Mouse (Mus musculus) heart, postnatal 0 days (tissue): ENCODE results near the gene Aspg. TPM values are rescaled to one million over a fixed set of nuclear protein-coding genes. Genes with fewer than 3 reads are reported as not detected.

Experiments used
- ATAC-seq: fragments of 200-750 bp; cut with Nextera tagmentation; 2 replicates; pipeline ENCODE4 v1.8.0; 2017; ENCODE audit warnings: low read depth, moderate number of reproducible peaks, moderate library complexity; ENCODE audit not compliant: insufficient read depth
- DNase-seq: peaks from one replicate; pipeline ENCODE4 v3.0.0-alpha.2; 2016; ENCODE audit warnings: low spot score
- H3K27ac ChIP-seq: fragments of 300-500 bp; sonication (generic); 2 replicates; pipeline ENCODE4 v1.5.1; 2014; ENCODE audit warnings: low read depth, mild to moderate bottlenecking
- H3K27me3 ChIP-seq: fragments of 300-500 bp; sonication (generic); 2 replicates; pipeline ENCODE4 v1.6.1; 2014; ENCODE audit warnings: low read length, mixed read lengths; ENCODE audit not compliant: control insufficient read depth, insufficient read depth
- H3K36me3 ChIP-seq: fragments of 300-500 bp; sonication (generic); replicated peaks from 2 replicates; pipeline ENCODE4 v1.6.1; 2014; ENCODE audit warnings: low read length, mixed read lengths; ENCODE audit not compliant: control insufficient read depth, insufficient read depth
- H3K4me1 ChIP-seq: fragments of 300-500 bp; sonication (generic); 2 replicates; pipeline ENCODE4 v1.6.1; 2014; ENCODE audit warnings: antibody characterized with exemption; ENCODE audit not compliant: control insufficient read depth, insufficient read depth
- H3K4me2 ChIP-seq: fragments of 300-500 bp; sonication (generic); 2 replicates; pipeline ENCODE4 v1.6.1; 2014; ENCODE audit warnings: low read depth, mild to moderate bottlenecking, low read length, moderate library complexity
- H3K4me3 ChIP-seq: fragments of 300-500 bp; sonication (generic); 2 replicates; pipeline ENCODE4 v1.5.1; 2014; ENCODE audit warnings: low read depth, low read length
- H3K9ac ChIP-seq: fragments of 300-500 bp; sonication (generic); replicated peaks from 2 replicates; pipeline ENCODE4 v1.6.1; 2014; ENCODE audit warnings: low read depth, low read length, mixed read lengths
- H3K9me3 ChIP-seq: fragments of 300-500 bp; sonication (generic); replicated peaks from 2 replicates; pipeline ENCODE4 v1.6.1; 2016; ENCODE audit warnings: low read length; ENCODE audit not compliant: control insufficient read depth
- CTCF ChIP-seq: IDR thresholded peaks from 2 replicates; pipeline ENCODE4 v1.5.1; 2016; ENCODE audit warnings: antibody characterized with exemption, control low read depth, low read depth
- EP300 ChIP-seq: IDR thresholded peaks from 2 replicates; pipeline ENCODE4 v1.6.1; 2016; ENCODE audit warnings: antibody characterized with exemption, low read depth
- WGBS: fragments of 180-500 bp; shearing (Covaris S2); extraction: QIAGEN DNeasy Blood & Tissue Kit; methylation state at CpG from one replicate; pipeline ENCODE4 v1.1.7; 2014; 5-methylcytosine and 5-hydroxymethylcytosine counted together
- polyA plus RNA-seq: library from polyadenylated mRNA; unstranded; fragments of >200 nt; fragmentation: Nextera tagmentation; extraction: Ambion mirVana; gene quantifications from 2 replicates; pipeline ENCODE4 v1.2.1, GENCODE M21; 2015
- total RNA-seq: library from RNA; depleted of rRNA; stranded (reverse); fragments of >200 nt; gene quantifications from 2 replicates; pipeline ENCODE4 v1.2.3, GENCODE M21; 2014; ENCODE audit warnings: low replicate concordance

Gene Aspg
- total and polyA plus RNA-seq, 2 experiments from 2014 or later, result 0.11 to 3.6 TPM

- Histone ChIP-seq H3K9ac (no peak overlapping the region), H3K27me3 (peaks cover 3% of the 10 kb centered on the region; the same call in 1 of the 2 replicates), H3K27ac (no peak overlapping the region), H3K36me3 (no peaks in the 10 kb centered on the region), H3K9me3 (no peaks in the 10 kb centered on the region), H3K4me2 (no peak overlapping the region), H3K4me1 (no peaks in the 10 kb centered on the region), H3K4me3 (no peak overlapping the region)
- no peak for TF ChIP-seq CTCF
- TF ChIP-seq EP300, result no peak
- peak; percentile 23 for DNase-seq
- no peak for ATAC-seq
- WGBS, result 42% methylated on average over 6 of the region's 6 CpGs
These were observed 19.8 kb upstream of the Aspg start for GRCm38 (mm10) chr12:112086726-112087125.

- Histone ChIP-seq H3K4me3 (no peak overlapping the region), H3K27ac (no peak overlapping the region), H3K9ac (no peak overlapping the region), H3K4me1 (no peaks in the 10 kb centered on the region), H3K36me3 (no peaks in the 10 kb centered on the region), H3K9me3 (no peaks in the 10 kb centered on the region), H3K4me2 (no peak overlapping the region), H3K27me3 (peaks cover 4% of the 10 kb centered on the region; the same call in 1 of the 2 replicates)
- DNase-seq (no peak), ATAC-seq (no peak)
- TF ChIP-seq CTCF, result no peak
- TF ChIP-seq EP300, result no peak
- WGBS, result 59% methylated on average over 12 of the region's 12 CpGs
These were observed 17.7 kb upstream of the Aspg start for GRCm38 (mm10) chr12:112088609-112089324.

- H3K27me3 ChIP-seq, result peaks cover 4% of the 10 kb centered on the region; the same call in 1 of the 2 replicates
- H3K4me2 ChIP-seq, result no peak overlapping the region
- WGBS, result 7% methylated on average over 12 of the region's 12 CpGs
- H3K9ac ChIP-seq, result no peak overlapping the region
- TF ChIP-seq CTCF (peak; percentile 87), EP300 (no peak)
- H3K4me1 ChIP-seq, result no peaks in the 10 kb centered on the region
- H3K27ac ChIP-seq, result no peak overlapping the region
- peak; percentile 70 for DNase-seq
- no peaks in the 10 kb centered on the region for H3K36me3 ChIP-seq
- no peak overlapping the region for H3K4me3 ChIP-seq
- ATAC-seq, result no peak
- no peaks in the 10 kb centered on the region for H3K9me3 ChIP-seq
These were observed 15.4 kb upstream of the Aspg start for GRCm38 (mm10) chr12:112091054-112091453.

- peaks cover 4% of the 10 kb centered on the region; the same call in 1 of the 2 replicates for H3K27me3 ChIP-seq
- 57% methylated on average over 8 of the region's 8 CpGs for WGBS
- H3K4me3 ChIP-seq, result no peak overlapping the region
- no peaks in the 10 kb centered on the region for H3K4me1 ChIP-seq
- H3K9me3 ChIP-seq, result no peaks in the 10 kb centered on the region
- H3K36me3 ChIP-seq, result no peaks in the 10 kb centered on the region
- TF ChIP-seq EP300, result no peak
- TF ChIP-seq CTCF, result no peak
- ATAC-seq, result no peak
- no peak for DNase-seq
- no peak overlapping the region for H3K9ac ChIP-seq
- H3K27ac ChIP-seq, result no peak overlapping the region
- no peak overlapping the region for H3K4me2 ChIP-seq
These were observed 12.1 kb upstream of the Aspg start for GRCm38 (mm10) chr12:112094261-112094880.

- H3K4me1 ChIP-seq, result no peaks in the 10 kb centered on the region
- no peaks in the 10 kb centered on the region for H3K9me3 ChIP-seq
- no peak overlapping the region for H3K4me2 ChIP-seq
- H3K4me3 ChIP-seq, result no peak overlapping the region
- no peak overlapping the region for H3K27ac ChIP-seq
- no peak overlapping the region for H3K9ac ChIP-seq
- no peak for TF ChIP-seq EP300
- TF ChIP-seq CTCF, result no peak
- H3K27me3 ChIP-seq, result peaks cover 4% of the 10 kb centered on the region; the same call in 1 of the 2 replicates
- ATAC-seq (peak; percentile 87), DNase-seq (peak; percentile 65)
- H3K36me3 ChIP-seq, result no peaks in the 10 kb centered on the region
- 51% methylated on average over 13 of the region's 13 CpGs for WGBS
These were observed 10.3 kb upstream of the Aspg start for GRCm38 (mm10) chr12:112096051-112096732.
